ENCODE assay signal across 18 mouse cellular contexts in the genomic region with DNA sequence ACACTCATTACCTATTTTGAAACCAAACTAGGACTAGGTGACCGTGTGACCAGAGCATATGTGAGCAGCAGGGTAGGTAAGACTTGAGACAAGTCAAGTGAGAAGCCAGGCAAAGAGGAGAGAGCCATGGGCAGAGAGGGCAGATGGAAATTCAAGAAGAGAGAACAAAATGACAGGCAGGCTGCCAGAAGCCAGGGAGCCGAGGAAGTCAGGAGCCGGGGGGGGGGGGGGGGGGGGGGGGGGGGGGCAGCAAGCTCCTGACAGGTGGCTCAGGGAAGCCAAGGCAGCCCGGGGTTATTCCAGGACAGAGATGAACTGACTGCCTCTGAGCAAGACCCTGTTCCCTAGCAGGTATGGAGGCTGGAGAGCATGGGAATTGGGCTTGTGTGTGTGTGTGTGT. TPM values are rescaled to one million over a fixed set of nuclear protein-coding genes. Genes with fewer than 3 reads are reported as not detected.
DNase-seq lines count a peak whose midpoint lies in the region; ATAC-seq and TF ChIP-seq lines count a peak whose summit lies in the region.
"Had no signal": no experiment of that assay in that cellular context is flagged by ENCODE, and none has a peak within 500 bp of the region (broad histone marks: within the 10 kb centered on the region; RNA-seq: fewer than 3 reads in every experiment).

No protein-coding gene starts in this region.

- H3K9me3 ChIP-seq in forebrain, embryonic 14.5 days (replicated peaks; ENCODE audit: control insufficient read depth, low read length) = no peaks in the 10 kb centered on the region
- no peaks in the 10 kb centered on the region for H3K9me3 ChIP-seq in forebrain, embryonic 12.5 days
- H3K9me3 ChIP-seq in lung, postnatal 0 days (ENCODE audit: low read length) = no peaks in the 10 kb centered on the region
- H3K9me3 ChIP-seq: forebrain, embryonic 10.5 days; heart, embryonic 15.5 days; limb, embryonic 13.5 days; neural tube, embryonic 15.5 days had no signal

- TF ChIP-seq EP300 in lung, postnatal 0 days (IDR thresholded peaks at IDR 0.05) = no peak

- peaks cover 4% of the 10 kb centered on the region for H3K4me1 ChIP-seq in forebrain, embryonic 14.5 days (ENCODE audit: control insufficient read depth, insufficient read depth, low read length)
- H3K4me1 ChIP-seq in forebrain, embryonic 12.5 days = peaks cover 7% of the 10 kb centered on the region; the same call in 1 of the 2 replicates
- H3K4me1 ChIP-seq in lung, postnatal 0 days (ENCODE audit: insufficient read depth, low read depth, low read length) = no peaks in the 10 kb centered on the region
- H3K4me1 ChIP-seq: limb, embryonic 13.5 days had no signal

- H3K27ac ChIP-seq in forebrain, embryonic 14.5 days (ENCODE audit: low read depth, low read length) = no peak overlapping the region
- no peak overlapping the region for H3K27ac ChIP-seq in forebrain, embryonic 12.5 days
- H3K27ac ChIP-seq in lung, postnatal 0 days (ENCODE audit: low read length) = no peak overlapping the region
- H3K27ac ChIP-seq: forebrain, embryonic 10.5 days; heart, embryonic 15.5 days; limb, embryonic 13.5 days; neural tube, embryonic 15.5 days had no signal

- H3K36me3 ChIP-seq in forebrain, embryonic 14.5 days (ENCODE audit: control insufficient read depth, insufficient read depth, low read length) = peaks cover 4% of the 10 kb centered on the region; the same call in 1 of the 2 replicates
- no peaks in the 10 kb centered on the region; the same call in 1 of the 2 replicates for H3K36me3 ChIP-seq in forebrain, embryonic 12.5 days (replicated peaks)
- no peaks in the 10 kb centered on the region for H3K36me3 ChIP-seq in lung, postnatal 0 days (ENCODE audit: insufficient read depth, low read length)
- H3K36me3 ChIP-seq: forebrain, embryonic 10.5 days; heart, embryonic 15.5 days; limb, embryonic 13.5 days; neural tube, embryonic 15.5 days had no signal

- peak; percentile 26; the same call in 1 of the 2 replicates for ATAC-seq in forebrain, embryonic 14.5 days
- ATAC-seq in forebrain, embryonic 12.5 days (ENCODE audit: low FRiP score) = no peak
- no peak for ATAC-seq in lung, postnatal 0 days

- H3K4me3 ChIP-seq in forebrain, embryonic 14.5 days (ENCODE audit: low read depth, low read length) = no peak overlapping the region
- H3K4me3 ChIP-seq in forebrain, embryonic 12.5 days (replicated peaks) = no peak overlapping the region
- no peak overlapping the region for H3K4me3 ChIP-seq in lung, postnatal 0 days (ENCODE audit: low read depth, low read length)
- H3K4me3 ChIP-seq: forebrain, embryonic 10.5 days; heart, embryonic 15.5 days; limb, embryonic 13.5 days; neural tube, embryonic 15.5 days had no signal

- peak; percentile 44 for DNase-seq in forebrain, embryonic 14.5 days (ENCODE audit: low spot score)
- DNase-seq in kidney, postnatal 25 days = peak; percentile 49 to 72
- no peak for DNase-seq in kidney, adult 11 months
- peak; percentile 96 for DNase-seq in cerebellum, adult 11-12 months
- DNase-seq in gastrocnemius, postnatal 10 days = peak; percentile 39
- no peak for DNase-seq in right cerebral cortex, postnatal 4 days
- DNase-seq in lung, postnatal 0 days (ENCODE audit: low spot score) = no peak
- DNase-seq: layer of hippocampus, adult 9-11 months; lung, adult 2 months; right cerebral cortex, postnatal 25 days; thymus, postnatal 25 days had no signal

- no peaks in the 10 kb centered on the region for H3K27me3 ChIP-seq in forebrain, embryonic 14.5 days (replicated peaks; ENCODE audit: control insufficient read depth, insufficient read depth, low read length)
- 0 out of 2 replicates have a peak, but pooled peaks cover 9% of the 10 kb centered on the region for H3K27me3 ChIP-seq in forebrain, embryonic 12.5 days
- no peaks in the 10 kb centered on the region for H3K27me3 ChIP-seq in lung, postnatal 0 days (replicated peaks; ENCODE audit: insufficient read depth, low read length)
- H3K27me3 ChIP-seq: heart, embryonic 15.5 days; limb, embryonic 13.5 days; neural tube, embryonic 15.5 days had no signal

- H3K4me2 ChIP-seq in forebrain, embryonic 14.5 days (ENCODE audit: low read length) = no peak overlapping the region
- no peak overlapping the region for H3K4me2 ChIP-seq in forebrain, embryonic 12.5 days
- no peak overlapping the region for H3K4me2 ChIP-seq in lung, postnatal 0 days (replicated peaks; ENCODE audit: low read depth, low read length)
- H3K4me2 ChIP-seq: heart, embryonic 15.5 days; limb, embryonic 13.5 days; neural tube, embryonic 15.5 days had no signal

- 57% methylated on average over 2 of the region's 4 CpGs for WGBS in forebrain, embryonic 14.5 days
- WGBS in forebrain, embryonic 12.5 days = 57% methylated on average over 2 of the region's 4 CpGs
- WGBS in lung, postnatal 0 days = 58% methylated on average over 1 of the region's 4 CpGs

- no peak overlapping the region for H3K9ac ChIP-seq in forebrain, embryonic 14.5 days (ENCODE audit: low read length)
- H3K9ac ChIP-seq in forebrain, embryonic 12.5 days = no peak overlapping the region
- H3K9ac ChIP-seq in lung, postnatal 0 days (replicated peaks; ENCODE audit: low read depth) = no peak overlapping the region
- H3K9ac ChIP-seq: heart, embryonic 15.5 days; limb, embryonic 13.5 days; neural tube, embryonic 15.5 days had no signal

- no peak for TF ChIP-seq CTCF in lung, postnatal 0 days (IDR thresholded peaks at IDR 0.05)

RNA-seq across cellular contexts. Expression of a gene that starts 37.7 kb away (rescaled TPM):
- 11.0 and 11.2 TPM in 2 replicates for polyA plus RNA-seq in forebrain, embryonic 14.5 days (2014; fragmentation: Nextera tagmentation; extraction: Ambion mirVana)
- polyA plus RNA-seq in forebrain, embryonic 12.5 days (2016; fragmentation: Nextera tagmentation; extraction: Ambion mirVana) = 9.7 and 10.9 TPM in 2 replicates
- total RNA-seq in gastrocnemius, postnatal 10 days (2021) = 10 to 100 TPM; 92.0 to 94.9 TPM
- polyA plus RNA-seq in lung, postnatal 0 days (2015; fragmentation: Nextera tagmentation; extraction: Ambion mirVana) = 1.7 and 2.0 TPM in 2 replicates
- total RNA-seq: megakaryocyte progenitor cell, adult 5-6 weeks had no signal
- polyA plus RNA-seq: C2C12 had no signal

Comparison
In these comparisons a context has a peak if more than half of its experiments do, and no peak if none do; other contexts are left out.
1. DNase-seq: peak in forebrain, embryonic 14.5 days (single experiment), kidney, postnatal 25 days (2 of 2), cerebellum, adult 11-12 months (single experiment) and gastrocnemius, postnatal 10 days (single experiment); none in kidney, adult 11 months (single experiment), right cerebral cortex, postnatal 4 days (single experiment) and lung, postnatal 0 days (single experiment).